Mouse (Mus musculus): Measurements from ENCODE around the gene Cactin.

GRCm38 (mm10) chr10:81362336-81362949 is 41.5 kb downstream of the Cactin start:
- TF ChIP-seq CTCF (IDR thresholded peaks at IDR 0.05) (no peak), POLR2A (IDR thresholded peaks at IDR 0.05; ENCODE audit: insufficient read depth, low read depth, low read length) (no peak), EP300 (IDR thresholded peaks at IDR 0.05; ENCODE audit: insufficient read depth, low read depth, low read length) (no peak)

All from heart, adult 2 months (tissue).